Mouse (Mus musculus) liver, adult 2 months (tissue): ENCODE measurements around the gene Znrf3.

Experiments
- CTCF ChIP-seq: fragments of 200-500 bp; IDR thresholded peaks from 2 replicates; pipeline ENCODE4 v1.5.1; 2011; ENCODE audit warnings: low read depth, low read length, control low read depth
- POLR2A ChIP-seq: fragments of 200-500 bp; IDR thresholded peaks from 2 replicates; pipeline ENCODE4 v1.6.1; 2011; ENCODE audit warnings: low read length, control low read depth; ENCODE audit not compliant: insufficient read depth; ENCODE audit errors: extremely low read depth

GRCm38 (mm10) chr11:5430863-5431262 is 13.8 kb downstream of the Znrf3 start:
- TF ChIP-seq CTCF (no peak), POLR2A (no peak)
